Mouse (Mus musculus) G1E (cell line): ENCODE results near the gene Pitpnc1. TPM values are rescaled to one million over a fixed set of nuclear protein-coding genes. Genes with fewer than 3 reads are reported as not detected.

ENCODE experiments used
- ATAC-seq: 2 replicates; pipeline ENCODE4 v1.8.0; 2016; ENCODE audit warnings: mild to moderate bottlenecking; ENCODE audit not compliant: insufficient number of reproducible peaks, poor library complexity, low FRiP score, severe bottlenecking; ENCODE audit errors: extremely low read depth
- DNase-seq: peaks from one replicate; pipeline ENCODE4 v3.0.0; 2012; ENCODE audit warnings: low spot score
- H3K27me3 ChIP-seq: 2 replicates; pipeline ENCODE4 v1.6.1; 2012; ENCODE audit warnings: mild to moderate bottlenecking, low read length, inconsistent platforms; ENCODE audit not compliant: insufficient read depth
- H3K36me3 ChIP-seq: replicated peaks from 2 replicates; pipeline ENCODE3; 2012; ENCODE audit warnings: mild to moderate bottlenecking, inconsistent platforms
- H3K4me1 ChIP-seq: 2 replicates; pipeline ENCODE4 v1.6.1; 2012; ENCODE audit warnings: low read depth, low read length, inconsistent platforms, mixed read lengths; ENCODE audit not compliant: insufficient read depth
- H3K4me3 ChIP-seq: 2 replicates; pipeline ENCODE4 v1.5.1; 2012; ENCODE audit warnings: low read depth, mild to moderate bottlenecking, inconsistent platforms, low read length, moderate library complexity, mixed read lengths
- H3K9me3 ChIP-seq: replicated peaks from 2 replicates; pipeline ENCODE4 v1.6.1; 2012; ENCODE audit warnings: inconsistent platforms
- CTCF ChIP-seq: IDR thresholded peaks from 2 replicates; pipeline ENCODE4 v1.5.1; 2012; ENCODE audit warnings: low read depth, low read length, inconsistent platforms, mixed read lengths
- GATA1 ChIP-seq: IDR thresholded peaks from 2 replicates; pipeline ENCODE4 v1.6.1; 2012; ENCODE audit warnings: borderline replicate concordance, low read length, inconsistent platforms, mixed read lengths
- GATA2 ChIP-seq: IDR thresholded peaks from 2 replicates; pipeline ENCODE4 v1.6.1; 2012; ENCODE audit warnings: low read depth, low read length, inconsistent platforms, borderline replicate concordance
- POLR2AphosphoS5 ChIP-seq: IDR thresholded peaks from 2 replicates; pipeline ENCODE4 v1.6.1; 2012; ENCODE audit warnings: low read depth, low read length, inconsistent platforms; ENCODE audit not compliant: insufficient replicate concordance
- TAL1 ChIP-seq: conservative IDR thresholded peaks from 2 replicates; pipeline ENCODE4 v1.6.1; 2012; ENCODE audit warnings: low read depth, low read length, inconsistent platforms, mixed read lengths
- polyA plus RNA-seq: library from polyadenylated mRNA; stranded (reverse); fragments of >175 nt; gene quantifications from 2 replicates; pipeline ENCODE4 v1.2.3, GENCODE M21; 2012
- total RNA-seq, 2 experiments: library from RNA; stranded (forward) in 1 of 2; stranded (reverse) in 1 of 2; fragments of 200-1000 nt in 1 of 2; fragments of >200 nt in 1 of 2; fragmentation: Nextera tagmentation in 1 of 2; gene quantifications; 2 replicates each; pipeline ENCODE4 v1.2.3; 2014 to 2017

The Pitpnc1 gene
- total and polyA plus RNA-seq, 3 experiments = 9.9 to 53.5 (median 31.5) TPM

DNA sequence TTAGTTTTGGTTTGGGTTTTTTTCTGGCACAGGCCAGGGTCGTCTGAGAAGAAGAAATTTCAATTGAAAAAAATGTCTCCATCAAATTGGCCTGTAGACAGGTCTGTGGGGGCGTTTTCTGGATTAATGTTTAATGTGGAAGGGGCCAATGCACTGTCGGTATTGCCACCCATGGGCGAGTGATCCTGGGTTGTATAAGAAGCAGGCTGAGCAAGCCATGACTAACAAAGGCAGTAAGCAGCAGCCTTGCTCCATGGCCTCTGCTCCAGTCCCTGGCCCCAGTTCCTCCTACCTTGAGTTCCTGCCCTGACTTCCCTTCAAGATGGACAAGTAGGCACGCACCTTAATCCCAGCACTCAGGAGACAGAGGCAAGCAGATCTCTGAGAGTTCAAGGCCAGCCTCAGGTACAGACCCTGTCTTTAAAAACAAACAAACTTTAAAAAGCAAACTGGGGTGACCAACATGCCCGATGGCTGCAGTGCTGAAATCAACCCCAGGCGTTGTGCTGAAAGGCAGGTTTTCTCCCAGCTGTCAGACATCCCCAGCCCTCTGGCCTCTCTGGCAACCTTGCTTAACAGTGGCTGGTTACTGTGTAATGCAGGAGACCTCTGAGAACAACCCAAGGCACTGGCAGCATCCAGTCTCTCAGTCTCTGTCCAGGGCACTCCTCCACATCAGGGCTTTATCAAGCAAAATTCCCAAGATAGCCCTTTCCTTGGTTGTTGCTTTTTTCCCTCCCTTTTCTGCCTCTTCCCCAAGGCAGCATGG, 39.1 kb downstream of the Pitpnc1 start:
- Histone ChIP-seq H3K4me1 (peaks cover 23% of the 10 kb centered on the region), H3K27me3 (no peaks in the 10 kb centered on the region)
- ATAC-seq = no peak

GRCm38 (mm10) chr11:107428011-107428410, 42.5 kb downstream of the Pitpnc1 start:
- H3K36me3 ChIP-seq = peaks cover 70% of the 10 kb centered on the region
- no peaks in the 10 kb centered on the region for H3K9me3 ChIP-seq
- H3K4me1 ChIP-seq = peaks cover 22% of the 10 kb centered on the region
- H3K27me3 ChIP-seq = no peaks in the 10 kb centered on the region
- DNase-seq (no peak), ATAC-seq (no peak)
- H3K4me3 ChIP-seq = no peak overlapping the region
- TF ChIP-seq GATA2 (no peak), POLR2AphosphoS5 (no peak), CTCF (no peak), GATA1 (no peak), TAL1 (no peak)

More for the DNA sequence above, 39.1 kb downstream of the Pitpnc1 start:
- peaks cover 70% of the 10 kb centered on the region for H3K36me3 ChIP-seq
- H3K4me3 ChIP-seq = no peak overlapping the region
- DNase-seq = no peak
- no peak for TF ChIP-seq TAL1
- TF ChIP-seq GATA2 = no peak
- no peak for TF ChIP-seq GATA1
- TF ChIP-seq POLR2AphosphoS5 = no peak
- no peak for TF ChIP-seq CTCF
- no peaks in the 10 kb centered on the region for H3K9me3 ChIP-seq

DNA sequence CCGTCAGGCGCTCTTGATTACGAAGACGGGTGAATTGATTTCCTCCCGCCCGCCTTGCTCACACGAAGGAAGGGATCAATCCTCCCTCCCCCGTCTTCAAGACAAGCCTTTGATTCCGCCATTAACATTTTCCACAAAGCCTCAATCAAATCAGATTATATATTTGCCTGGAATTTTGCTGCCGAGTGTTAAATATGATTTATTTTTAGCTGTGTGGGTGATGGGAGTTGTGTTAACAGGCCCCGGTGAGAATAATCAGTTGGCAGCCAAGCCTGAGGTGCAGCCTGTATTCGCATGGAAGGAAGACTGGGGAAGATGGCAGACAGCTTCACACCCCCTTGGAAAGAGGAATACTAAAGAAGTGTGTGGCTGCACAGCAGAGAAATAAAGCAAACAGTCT, 46.3 kb downstream of the Pitpnc1 start:
- ATAC-seq (no peak), DNase-seq (no peak)
- Histone ChIP-seq H3K4me1 (peaks cover 35% of the 10 kb centered on the region), H3K9me3 (no peaks in the 10 kb centered on the region), H3K27me3 (no peaks in the 10 kb centered on the region), H3K36me3 (peaks cover 60% of the 10 kb centered on the region), H3K4me3 (no peak overlapping the region)
- TF ChIP-seq GATA1 (no peak), TAL1 (no peak), GATA2 (no peak), CTCF (no peak), POLR2AphosphoS5 (no peak)

DNA sequence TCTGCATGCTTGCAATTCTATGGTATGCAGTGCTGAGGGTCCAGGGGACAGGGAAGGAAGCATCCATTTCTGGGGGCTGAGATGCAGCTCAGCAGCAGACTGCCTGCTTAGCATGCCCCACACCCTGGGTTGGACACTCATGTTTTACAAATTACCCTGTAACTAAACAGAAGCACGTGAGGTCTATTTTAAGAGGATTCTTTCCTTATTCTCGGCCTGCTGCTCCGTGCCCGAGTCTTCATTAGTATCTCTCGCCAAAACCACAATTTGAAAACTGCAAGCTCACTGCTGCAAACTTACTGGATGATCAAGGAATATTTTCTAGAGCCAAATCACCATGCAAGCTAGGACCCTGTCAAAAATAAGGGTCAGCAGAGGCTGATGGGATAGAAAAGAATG, 48.1 kb downstream of the Pitpnc1 start:
- peaks cover 52% of the 10 kb centered on the region for H3K36me3 ChIP-seq
- H3K9me3 ChIP-seq = no peaks in the 10 kb centered on the region
- ATAC-seq (no peak; the same call in 1 of the 2 replicates), DNase-seq (no peak)
- no peaks in the 10 kb centered on the region for H3K27me3 ChIP-seq
- TF ChIP-seq CTCF = no peak
- TF ChIP-seq TAL1 = no peak
- TF ChIP-seq GATA1 = no peak
- no peak for TF ChIP-seq POLR2AphosphoS5
- TF ChIP-seq GATA2 = no peak
- peak overlapping the region; percentile 59; the same call in 1 of the 2 replicates for H3K4me3 ChIP-seq
- peaks cover 51% of the 10 kb centered on the region for H3K4me1 ChIP-seq

DNA sequence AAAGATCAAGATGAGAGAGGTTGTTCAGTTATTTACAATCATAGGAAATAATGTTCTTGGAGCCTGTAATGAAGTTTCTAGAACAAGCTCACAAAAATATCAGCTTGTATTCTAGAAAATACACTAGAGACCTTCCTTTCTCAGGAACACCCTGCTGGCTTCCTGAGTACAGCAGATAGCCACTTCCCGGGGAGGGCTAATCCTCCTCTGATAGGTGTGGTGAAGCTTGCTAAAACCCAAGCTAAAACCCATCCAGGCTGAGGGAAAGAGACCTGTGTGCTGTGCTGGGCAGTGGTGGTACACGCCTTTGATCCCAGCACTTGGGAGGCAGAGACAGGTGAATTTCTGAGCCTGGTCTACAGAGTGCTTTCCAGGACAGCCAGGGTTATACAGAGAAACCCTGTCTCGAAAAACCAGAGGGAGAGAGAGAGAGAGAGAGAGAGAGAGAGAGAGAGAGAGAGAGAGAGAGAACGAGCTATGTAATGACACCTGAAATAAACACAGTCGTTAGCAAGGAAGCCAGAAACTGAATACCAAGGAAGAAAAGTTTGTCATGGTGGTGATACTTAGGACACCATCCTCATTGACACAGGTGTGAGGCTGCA, 48.6 kb downstream of the Pitpnc1 start:
- no peak for DNase-seq
- TF ChIP-seq TAL1 (no peak), CTCF (no peak), GATA1 (no peak), GATA2 (no peak), POLR2AphosphoS5 (no peak)
- Histone ChIP-seq H3K36me3 (peaks cover 52% of the 10 kb centered on the region), H3K9me3 (no peaks in the 10 kb centered on the region), H3K27me3 (no peaks in the 10 kb centered on the region), H3K4me1 (peaks cover 56% of the 10 kb centered on the region), H3K4me3 (peak overlapping the region; percentile 59; the same call in 1 of the 2 replicates)
- no peak for ATAC-seq

GRCm38 (mm10) chr11:107419925-107420324, 50.6 kb downstream of the Pitpnc1 start:
- Histone ChIP-seq H3K9me3 (no peaks in the 10 kb centered on the region), H3K36me3 (peaks cover 46% of the 10 kb centered on the region), H3K4me1 (peaks cover 71% of the 10 kb centered on the region), H3K27me3 (no peaks in the 10 kb centered on the region), H3K4me3 (no peak overlapping the region)
- no peak for ATAC-seq
- TF ChIP-seq GATA1 (no peak), GATA2 (no peak), TAL1 (no peak), POLR2AphosphoS5 (no peak)
- DNase-seq = no peak
